Mouse (Mus musculus) adrenal gland, adult 18-20 months (tissue): ENCODE measurements at regions not wholly inside any gene's neighbourhood (a gene's known extent, or its start where the extent isn't known, plus 50 kb on each side); places are given as distances from the start of the nearest gene placed in this dataset.

ENCODE experiments used
- DNase-seq, 2 experiments: peaks; one replicate each; pipeline ENCODE4 v3.0.0; 2021 to 2022; ENCODE audit warnings: low spot score in 2 of 2

GRCm38 (mm10) chr4:148384251-148385230 is 60.0 kb downstream of the Ubiad1 start:
- no peak for DNase-seq

GRCm38 (mm10) chr4:148380562-148380961 is 64.0 kb downstream of the Ubiad1 start:
- DNase-seq = no peak

GRCm38 (mm10) chr4:148378491-148378890 is 66.1 kb downstream of the Ubiad1 start:
- no peak for DNase-seq

GRCm38 (mm10) chr4:148377368-148377767 is 67.2 kb downstream of the Ubiad1 start:
- DNase-seq = peak; percentile 22 to 25

- no peak for DNase-seq
Measured at GRCm38 (mm10) chr4:148376439-148376838, 68.1 kb downstream of the Ubiad1 start.

GRCm38 (mm10) chr4:148371489-148371888 is 73.1 kb downstream of the Ubiad1 start:
- DNase-seq = no peak

GRCm38 (mm10) chr4:148367671-148368070 is 76.9 kb downstream of the Ubiad1 start:
- no peak for DNase-seq

- no peak for DNase-seq
Measured at GRCm38 (mm10) chr4:148365804-148366203, 78.0 kb upstream of the Disp3 start.

- no peak for DNase-seq
Measured at GRCm38 (mm10) chr4:148363366-148364121, 75.8 kb upstream of the Disp3 start.

GRCm38 (mm10) chr4:148360931-148361330 is 73.2 kb upstream of the Disp3 start:
- no peak for DNase-seq

GRCm38 (mm10) chr4:148358336-148358735 is 70.6 kb upstream of the Disp3 start:
- DNase-seq = no peak

GRCm38 (mm10) chr4:148357221-148357621 is 69.5 kb upstream of the Disp3 start:
- DNase-seq = no peak

GRCm38 (mm10) chr4:148356654-148357053 is 68.9 kb upstream of the Disp3 start:
- DNase-seq = no peak

- DNase-seq = no peak
Measured at GRCm38 (mm10) chr4:148353969-148354368, 66.2 kb upstream of the Disp3 start.

- no peak for DNase-seq
Measured at GRCm38 (mm10) chr4:148352690-148353089, 64.9 kb upstream of the Disp3 start.

- no peak for DNase-seq
Measured at GRCm38 (mm10) chr4:148341531-148342157, 53.9 kb upstream of the Disp3 start.

- DNase-seq = no peak
Measured at GRCm38 (mm10) chr4:148340342-148340741, 52.6 kb upstream of the Disp3 start.

- DNase-seq = no peak
Measured at GRCm38 (mm10) chr4:148337890-148338880, 50.4 kb upstream of the Disp3 start.
